Mouse (Mus musculus) forebrain, embryonic 12.5 days (tissue): ENCODE measurements around the gene Mtmr14. TPM values are rescaled to one million over a fixed set of nuclear protein-coding genes. Genes with fewer than 3 reads are reported as not detected.
A peak's percentile ranks its signal among the peaks of the same experiment; 100 is the strongest.

Source experiments
- ATAC-seq: fragments of 200-750 bp; cut with Nextera tagmentation; 2 replicates; pipeline ENCODE4 v1.8.0; 2017; ENCODE audit warnings: moderate TSS enrichment; ENCODE audit not compliant: low FRiP score
- H3K27ac ChIP-seq: fragments of 300-500 bp; sonication (generic); 2 replicates; pipeline ENCODE4 v1.5.1; 2016; ENCODE audit warnings: mild to moderate bottlenecking
- H3K27me3 ChIP-seq: fragments of 300-500 bp; sonication (generic); 2 replicates; pipeline ENCODE4 v1.6.1; 2016; ENCODE audit warnings: mild to moderate bottlenecking
- H3K36me3 ChIP-seq: fragments of 300-500 bp; sonication (generic); replicated peaks from 2 replicates; pipeline ENCODE4 v1.6.1; 2016; ENCODE audit warnings: mild to moderate bottlenecking
- H3K4me1 ChIP-seq: fragments of 300-500 bp; sonication (generic); 2 replicates; pipeline ENCODE4 v1.6.1; 2016
- H3K4me2 ChIP-seq: fragments of 300-500 bp; sonication (generic); 2 replicates; pipeline ENCODE4 v1.6.1; 2016; ENCODE audit warnings: mild to moderate bottlenecking, moderate library complexity
- H3K4me3 ChIP-seq: fragments of 300-500 bp; sonication (generic); replicated peaks from 2 replicates; pipeline ENCODE4 v1.5.1; 2016; ENCODE audit warnings: mild to moderate bottlenecking
- H3K9ac ChIP-seq: fragments of 300-500 bp; sonication (generic); 2 replicates; pipeline ENCODE4 v1.6.1; 2016; ENCODE audit warnings: mild to moderate bottlenecking
- H3K9me3 ChIP-seq: fragments of 300-500 bp; sonication (generic); 2 replicates; pipeline ENCODE4 v1.6.1; 2016
- whole genome bisulfite sequencing: fragments of 180-500 bp; shearing (Covaris S2); methylation state at CpG from one replicate; pipeline ENCODE4 v1.1.7; 2016; 5-methylcytosine and 5-hydroxymethylcytosine counted together
- polyA plus RNA-seq: library from polyadenylated mRNA; unstranded; fragments of >200 nt; fragmentation: Nextera tagmentation; extraction: Ambion mirVana; gene quantifications from 2 replicates; pipeline ENCODE4 v1.2.1, GENCODE M21; 2016

Gene Mtmr14
- polyA plus RNA-seq, 1 experiment from 2014 or later: 50.0 TPM

GRCm38 (mm10) chr6:113250786-113251185, 13.1 kb downstream of the Mtmr14 start:
- Histone ChIP-seq H3K4me2 (no peak overlapping the region), H3K9me3 (no peaks in the 10 kb centered on the region), H3K27ac (no peak overlapping the region), H3K9ac (no peak overlapping the region), H3K4me3 (no peak overlapping the region), H3K27me3 (no peaks in the 10 kb centered on the region), H3K36me3 (peaks cover 63% of the 10 kb centered on the region), H3K4me1 (no peaks in the 10 kb centered on the region)
- WGBS: 89% methylated on average over 5 of the region's 5 CpGs
- no peak for ATAC-seq

GRCm38 (mm10) chr6:113251921-113252320, 14.3 kb downstream of the Mtmr14 start:
- Histone ChIP-seq H3K27me3 (no peaks in the 10 kb centered on the region), H3K4me1 (no peaks in the 10 kb centered on the region), H3K4me2 (no peak overlapping the region), H3K36me3 (peaks cover 73% of the 10 kb centered on the region), H3K9ac (no peak overlapping the region), H3K27ac (no peak overlapping the region), H3K4me3 (no peak overlapping the region), H3K9me3 (no peaks in the 10 kb centered on the region)
- ATAC-seq: no peak

GRCm38 (mm10) chr6:113254899-113255298, 17.3 kb downstream of the Mtmr14 start:
- ATAC-seq: no peak
- no peaks in the 10 kb centered on the region for H3K4me1 ChIP-seq
- H3K9ac ChIP-seq: no peak overlapping the region
- no peak overlapping the region for H3K4me2 ChIP-seq
- H3K4me3 ChIP-seq: no peak overlapping the region
- no peaks in the 10 kb centered on the region for H3K9me3 ChIP-seq
- no peak overlapping the region for H3K27ac ChIP-seq
- no peaks in the 10 kb centered on the region for H3K27me3 ChIP-seq
- H3K36me3 ChIP-seq: peaks cover 87% of the 10 kb centered on the region

- no peaks in the 10 kb centered on the region for H3K4me1 ChIP-seq
- ATAC-seq: no peak
- WGBS: 86% methylated on average over 8 of the region's 8 CpGs
- H3K9ac ChIP-seq: no peak overlapping the region
- H3K4me2 ChIP-seq: no peak overlapping the region
- H3K27me3 ChIP-seq: no peaks in the 10 kb centered on the region
- H3K27ac ChIP-seq: no peak overlapping the region
- H3K36me3 ChIP-seq: peaks cover 94% of the 10 kb centered on the region
- no peaks in the 10 kb centered on the region for H3K9me3 ChIP-seq
- H3K4me3 ChIP-seq: no peak overlapping the region
Measured at GRCm38 (mm10) chr6:113261174-113261858, 23.7 kb downstream of the Mtmr14 start.

GRCm38 (mm10) chr6:113263531-113263930, 25.9 kb downstream of the Mtmr14 start:
- WGBS: 90% methylated on average over 6 of the region's 6 CpGs
- no peak for ATAC-seq
- Histone ChIP-seq H3K9ac (no peak overlapping the region), H3K9me3 (no peaks in the 10 kb centered on the region), H3K4me2 (no peak overlapping the region), H3K27ac (no peak overlapping the region), H3K27me3 (no peaks in the 10 kb centered on the region), H3K36me3 (peaks cover 97% of the 10 kb centered on the region), H3K4me1 (no peaks in the 10 kb centered on the region), H3K4me3 (no peak overlapping the region)

- H3K9me3 ChIP-seq: no peaks in the 10 kb centered on the region
- 94% methylated on average over 8 of the region's 8 CpGs for whole genome bisulfite sequencing
- peaks cover 97% of the 10 kb centered on the region for H3K36me3 ChIP-seq
- H3K27me3 ChIP-seq: no peaks in the 10 kb centered on the region
- no peak overlapping the region for H3K9ac ChIP-seq
- H3K4me1 ChIP-seq: no peaks in the 10 kb centered on the region
- no peak overlapping the region for H3K27ac ChIP-seq
- H3K4me3 ChIP-seq: no peak overlapping the region
- no peak for ATAC-seq
- H3K4me2 ChIP-seq: no peak overlapping the region
Measured at GRCm38 (mm10) chr6:113264429-113264828, 26.8 kb downstream of the Mtmr14 start.

- H3K9me3 ChIP-seq: no peaks in the 10 kb centered on the region
- WGBS: 93% methylated on average over 7 of the region's 7 CpGs
- ATAC-seq: no peak
- no peaks in the 10 kb centered on the region for H3K27me3 ChIP-seq
- no peak overlapping the region for H3K27ac ChIP-seq
- H3K9ac ChIP-seq: no peak overlapping the region
- H3K4me1 ChIP-seq: no peaks in the 10 kb centered on the region
- H3K4me2 ChIP-seq: no peak overlapping the region
- H3K4me3 ChIP-seq: no peak overlapping the region
- H3K36me3 ChIP-seq: peaks cover 98% of the 10 kb centered on the region
Measured at GRCm38 (mm10) chr6:113266996-113267655, 29.5 kb downstream of the Mtmr14 start.

GRCm38 (mm10) chr6:113267988-113268387, 30.3 kb downstream of the Mtmr14 start:
- H3K4me1 ChIP-seq: no peaks in the 10 kb centered on the region
- WGBS: 96% methylated on average over 1 of the region's 1 CpGs
- H3K27me3 ChIP-seq: no peaks in the 10 kb centered on the region
- no peaks in the 10 kb centered on the region for H3K9me3 ChIP-seq
- ATAC-seq: no peak
- H3K4me3 ChIP-seq: no peak overlapping the region
- no peak overlapping the region for H3K9ac ChIP-seq
- H3K4me2 ChIP-seq: no peak overlapping the region
- H3K36me3 ChIP-seq: peaks cover 97% of the 10 kb centered on the region
- no peak overlapping the region for H3K27ac ChIP-seq

GRCm38 (mm10) chr6:113272365-113272764, 34.7 kb downstream of the Mtmr14 start:
- 78% methylated on average over 3 of the region's 3 CpGs for WGBS
- H3K4me3 ChIP-seq: no peak overlapping the region
- no peaks in the 10 kb centered on the region for H3K4me1 ChIP-seq
- H3K27me3 ChIP-seq: no peaks in the 10 kb centered on the region
- H3K4me2 ChIP-seq: no peak overlapping the region
- H3K36me3 ChIP-seq: peaks cover 82% of the 10 kb centered on the region
- no peaks in the 10 kb centered on the region for H3K9me3 ChIP-seq
- H3K27ac ChIP-seq: no peak overlapping the region
- H3K9ac ChIP-seq: no peak overlapping the region
- ATAC-seq: no peak

GRCm38 (mm10) chr6:113276846-113277245, 39.2 kb downstream of the Mtmr14 start:
- Histone ChIP-seq H3K4me1 (no peaks in the 10 kb centered on the region), H3K27ac (no peak overlapping the region), H3K27me3 (peaks cover 12% of the 10 kb centered on the region), H3K9ac (no peak overlapping the region), H3K4me3 (no peak overlapping the region), H3K9me3 (no peaks in the 10 kb centered on the region), H3K36me3 (peaks cover 62% of the 10 kb centered on the region), H3K4me2 (no peak overlapping the region)
- WGBS: 74% methylated on average over 4 of the region's 4 CpGs
- no peak for ATAC-seq

GRCm38 (mm10) chr6:113281676-113282075, 44.0 kb downstream of the Mtmr14 start:
- Histone ChIP-seq H3K4me2 (no peak overlapping the region), H3K27me3 (peaks cover 53% of the 10 kb centered on the region), H3K4me1 (peaks cover 14% of the 10 kb centered on the region), H3K9me3 (no peaks in the 10 kb centered on the region), H3K4me3 (no peak overlapping the region), H3K36me3 (peaks cover 26% of the 10 kb centered on the region), H3K27ac (no peak overlapping the region), H3K9ac (no peak overlapping the region)
- 0 out of 2 replicates have a peak, but pooled peaks have one; percentile 30 for ATAC-seq
- 67% methylated on average over 6 of the region's 6 CpGs for WGBS

- H3K4me3 ChIP-seq: peak within 1 kb of the TSS; percentile 30
- H3K4me1 ChIP-seq: peaks cover 14% of the 10 kb centered on the region
- H3K27me3 ChIP-seq: peaks cover 53% of the 10 kb centered on the region
- H3K27ac ChIP-seq: no peak within 1 kb of the TSS
- peaks cover 26% of the 10 kb centered on the region for H3K36me3 ChIP-seq
- no peaks in the 10 kb centered on the region for H3K9me3 ChIP-seq
- WGBS: 1% methylated on average over 37 of the region's 37 CpGs
- H3K9ac ChIP-seq: peak within 1 kb of the TSS; percentile 38
- peak; percentile 78 for ATAC-seq
- peak within 1 kb of the TSS; percentile 48 for H3K4me2 ChIP-seq
Measured at GRCm38 (mm10) chr6:113282101-113282802, 44.6 kb downstream of the Mtmr14 start, which contains the start of gene Cpne9. Cpne9 (plus strand) TSS chr6:113282307.
